Mouse (Mus musculus) neural tube, embryonic 11.5 days (tissue): Measurements from ENCODE around the gene Nmt1. TPM values are rescaled to one million over a fixed set of nuclear protein-coding genes. Genes with fewer than 3 reads are reported as not detected.

Source experiments
- ATAC-seq: fragments of 200-750 bp; cut with Nextera tagmentation; 2 replicates; pipeline ENCODE4 v1.8.0; 2017; ENCODE audit warnings: moderate number of reproducible peaks, mild to moderate bottlenecking, moderate TSS enrichment, moderate library complexity; ENCODE audit not compliant: insufficient read depth, low FRiP score, low TSS enrichment
- DNase-seq: peaks from one replicate; pipeline ENCODE4 v3.0.0-alpha.2; 2015; ENCODE audit warnings: low spot score
- H3K27ac ChIP-seq: fragments of 300-500 bp; sonication (generic); 2 replicates; pipeline ENCODE4 v1.5.1; 2014; ENCODE audit warnings: low read depth, mild to moderate bottlenecking, low read length
- H3K27me3 ChIP-seq: fragments of 300-500 bp; sonication (generic); 2 replicates; pipeline ENCODE4 v1.6.1; 2014; ENCODE audit warnings: mild to moderate bottlenecking, low read length, mixed read lengths; ENCODE audit not compliant: control insufficient read depth, insufficient read depth
- H3K36me3 ChIP-seq: fragments of 300-500 bp; sonication (generic); 2 replicates; pipeline ENCODE4 v1.6.1; 2014; ENCODE audit warnings: mild to moderate bottlenecking, low read length, moderate library complexity, mixed read lengths; ENCODE audit not compliant: control insufficient read depth, insufficient read depth
- H3K4me1 ChIP-seq: fragments of 300-500 bp; sonication (generic); 2 replicates; pipeline ENCODE4 v1.6.1; 2014; ENCODE audit warnings: low read length, mixed read lengths; ENCODE audit not compliant: control insufficient read depth, insufficient read depth
- H3K4me2 ChIP-seq: fragments of 300-500 bp; sonication (generic); 2 replicates; pipeline ENCODE4 v1.6.1; 2014; ENCODE audit warnings: low read depth, mild to moderate bottlenecking, moderate library complexity
- H3K4me3 ChIP-seq: fragments of 300-500 bp; sonication (generic); 2 replicates; pipeline ENCODE4 v1.5.1; 2014; ENCODE audit warnings: low read depth, low read length
- H3K9ac ChIP-seq: fragments of 300-500 bp; sonication (generic); 2 replicates; pipeline ENCODE4 v1.6.1; 2014; ENCODE audit warnings: mild to moderate bottlenecking, low read length
- H3K9me3 ChIP-seq: fragments of 300-500 bp; sonication (generic); 2 replicates; pipeline ENCODE4 v1.6.1; 2016; ENCODE audit warnings: low read length; ENCODE audit not compliant: control insufficient read depth
- WGBS: fragments of 180-500 bp; shearing (Covaris S2); extraction: QIAGEN DNeasy Blood & Tissue Kit; methylation state at CpG from one replicate; pipeline ENCODE4 v1.1.7; 2014; 5-methylcytosine and 5-hydroxymethylcytosine counted together
- polyA plus RNA-seq: library from polyadenylated mRNA; unstranded; fragments of >200 nt; fragmentation: Nextera tagmentation; extraction: Ambion mirVana; gene quantifications from 2 replicates; pipeline ENCODE4 v1.2.1, GENCODE M21; 2014

Gene Nmt1
- polyA plus RNA-seq, 1 experiment from 2014 or later, result 51.5 TPM

DNA sequence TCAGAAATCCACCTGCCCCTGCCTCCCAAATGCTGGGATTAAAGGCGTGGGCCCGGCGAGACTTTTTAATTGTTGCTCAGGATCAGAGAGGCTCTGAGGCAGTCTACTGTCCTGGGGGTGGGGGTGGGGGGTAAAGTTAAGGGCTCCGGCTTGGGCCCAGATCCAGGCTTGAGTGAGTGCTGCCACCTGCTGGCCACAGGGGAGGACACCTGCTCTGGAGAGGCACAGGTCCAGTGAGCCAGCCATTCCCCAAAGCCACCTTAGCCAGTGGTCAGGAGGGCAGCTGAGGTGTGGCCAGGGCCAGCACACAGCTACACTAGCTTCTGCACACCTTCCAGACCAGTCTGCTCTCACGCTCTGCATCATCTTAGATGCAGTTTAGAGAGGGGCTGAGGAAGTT is 35.0 kb upstream of the Nmt1 start:
- no peak overlapping the region for H3K27ac ChIP-seq
- peak; percentile 48; the same call in 1 of the 2 replicates for ATAC-seq
- H3K9me3 ChIP-seq, result no peaks in the 10 kb centered on the region
- H3K27me3 ChIP-seq, result peaks cover 35% of the 10 kb centered on the region
- H3K36me3 ChIP-seq, result peaks cover 22% of the 10 kb centered on the region
- WGBS, result 13% methylated on average over 5 of the region's 5 CpGs
- H3K9ac ChIP-seq, result no peak overlapping the region
- peak; percentile 82 for DNase-seq
- H3K4me1 ChIP-seq, result peaks cover 11% of the 10 kb centered on the region
- H3K4me3 ChIP-seq, result no peak overlapping the region
- no peak overlapping the region for H3K4me2 ChIP-seq

DNA sequence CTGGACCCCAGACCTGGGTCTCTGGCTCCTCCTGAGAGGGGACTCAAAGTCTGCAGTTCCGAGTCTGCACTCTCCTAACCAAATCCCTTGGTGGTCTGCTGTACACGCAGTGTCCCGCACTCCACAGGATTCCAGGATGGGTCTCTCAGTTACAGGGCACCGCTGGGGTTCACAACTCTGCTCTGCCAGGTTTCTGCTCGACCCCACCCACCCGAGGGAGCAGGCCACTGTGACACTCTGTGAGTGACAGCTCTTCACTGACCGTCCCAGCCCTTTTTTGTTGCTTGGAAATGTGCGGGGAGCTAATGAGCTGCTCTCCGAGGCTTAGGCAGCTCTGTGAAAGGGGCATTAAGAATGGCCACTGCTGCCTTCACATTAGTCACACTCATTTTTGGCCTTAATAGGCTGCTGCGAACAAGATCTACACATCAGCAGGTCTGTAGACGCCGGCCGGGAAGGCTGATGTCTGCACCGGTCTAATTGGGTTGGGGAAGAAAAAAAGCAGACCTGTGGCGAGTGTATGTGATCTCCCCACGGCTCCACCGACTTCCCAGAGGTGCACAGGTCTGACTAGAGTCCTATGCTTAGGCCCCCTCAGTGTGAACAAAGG is 34.5 kb upstream of the Nmt1 start:
- H3K27me3 ChIP-seq, result peaks cover 34% of the 10 kb centered on the region
- H3K4me2 ChIP-seq, result no peak overlapping the region
- peak overlapping the region; percentile 4; the same call in 1 of the 2 replicates for H3K9ac ChIP-seq
- DNase-seq (peak; percentile 36), ATAC-seq (peak; percentile 31; the same call in 1 of the 2 replicates)
- WGBS, result 45% methylated on average over 17 of the region's 17 CpGs
- H3K36me3 ChIP-seq, result peaks cover 25% of the 10 kb centered on the region
- peaks cover 11% of the 10 kb centered on the region for H3K4me1 ChIP-seq
- H3K9me3 ChIP-seq, result no peaks in the 10 kb centered on the region
- H3K27ac ChIP-seq, result no peak overlapping the region
- no peak overlapping the region for H3K4me3 ChIP-seq

DNA sequence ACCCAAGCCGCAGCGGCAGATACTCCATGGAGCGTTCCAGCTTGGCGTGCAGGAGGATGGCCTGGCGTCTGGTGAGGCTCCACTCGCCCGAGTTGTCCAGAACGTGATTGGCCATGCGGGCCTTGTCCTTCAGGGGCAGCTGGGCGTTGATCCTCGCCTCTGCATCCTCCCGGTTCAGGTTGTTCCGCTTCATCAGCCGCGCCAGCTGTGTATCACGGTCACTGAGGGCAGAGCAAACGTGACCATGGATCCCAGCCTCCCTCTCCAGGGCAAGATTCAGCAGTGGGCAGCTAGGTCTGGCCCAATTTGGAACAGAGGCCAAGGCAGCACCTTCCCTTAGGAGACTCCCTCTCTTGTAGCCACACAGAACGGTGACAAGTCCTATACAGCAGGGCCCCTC is 33.0 kb upstream of the Nmt1 start:
- Histone ChIP-seq H3K4me3 (no peak overlapping the region), H3K27me3 (peaks cover 21% of the 10 kb centered on the region), H3K9ac (no peak overlapping the region), H3K36me3 (peaks cover 31% of the 10 kb centered on the region), H3K4me1 (peaks cover 7% of the 10 kb centered on the region), H3K9me3 (no peaks in the 10 kb centered on the region), H3K4me2 (no peak overlapping the region), H3K27ac (no peak overlapping the region)
- WGBS, result 88% methylated on average over 18 of the region's 18 CpGs
- DNase-seq, result no peak
- no peak for ATAC-seq

DNA sequence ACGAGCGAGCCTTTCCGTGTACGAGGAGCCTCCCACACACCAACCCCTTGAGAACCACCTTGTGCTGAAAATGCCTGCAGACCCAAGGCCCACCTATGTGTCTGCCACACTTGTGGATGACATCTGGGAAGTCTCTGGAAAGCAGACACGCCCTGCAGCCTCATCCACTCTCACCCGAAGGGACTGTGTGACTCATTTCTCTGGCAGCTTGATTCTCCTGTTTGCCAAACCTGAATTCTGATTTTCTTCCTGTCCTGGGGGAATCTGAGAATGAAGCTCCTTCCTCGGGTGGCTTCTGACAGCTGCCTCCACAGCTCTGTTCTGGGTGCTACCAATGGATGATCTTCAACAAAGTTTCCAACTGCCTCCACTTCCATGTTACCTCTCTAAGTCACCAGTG is 31.6 kb upstream of the Nmt1 start:
- WGBS, result 94% methylated on average over 7 of the region's 7 CpGs
- H3K36me3 ChIP-seq, result peaks cover 34% of the 10 kb centered on the region
- H3K9ac ChIP-seq, result no peak overlapping the region
- H3K27me3 ChIP-seq, result peaks cover 10% of the 10 kb centered on the region
- no peak overlapping the region for H3K4me3 ChIP-seq
- H3K27ac ChIP-seq, result no peak overlapping the region
- H3K9me3 ChIP-seq, result no peaks in the 10 kb centered on the region
- DNase-seq (no peak), ATAC-seq (no peak)
- no peak overlapping the region for H3K4me2 ChIP-seq
- peaks cover 7% of the 10 kb centered on the region for H3K4me1 ChIP-seq

DNA sequence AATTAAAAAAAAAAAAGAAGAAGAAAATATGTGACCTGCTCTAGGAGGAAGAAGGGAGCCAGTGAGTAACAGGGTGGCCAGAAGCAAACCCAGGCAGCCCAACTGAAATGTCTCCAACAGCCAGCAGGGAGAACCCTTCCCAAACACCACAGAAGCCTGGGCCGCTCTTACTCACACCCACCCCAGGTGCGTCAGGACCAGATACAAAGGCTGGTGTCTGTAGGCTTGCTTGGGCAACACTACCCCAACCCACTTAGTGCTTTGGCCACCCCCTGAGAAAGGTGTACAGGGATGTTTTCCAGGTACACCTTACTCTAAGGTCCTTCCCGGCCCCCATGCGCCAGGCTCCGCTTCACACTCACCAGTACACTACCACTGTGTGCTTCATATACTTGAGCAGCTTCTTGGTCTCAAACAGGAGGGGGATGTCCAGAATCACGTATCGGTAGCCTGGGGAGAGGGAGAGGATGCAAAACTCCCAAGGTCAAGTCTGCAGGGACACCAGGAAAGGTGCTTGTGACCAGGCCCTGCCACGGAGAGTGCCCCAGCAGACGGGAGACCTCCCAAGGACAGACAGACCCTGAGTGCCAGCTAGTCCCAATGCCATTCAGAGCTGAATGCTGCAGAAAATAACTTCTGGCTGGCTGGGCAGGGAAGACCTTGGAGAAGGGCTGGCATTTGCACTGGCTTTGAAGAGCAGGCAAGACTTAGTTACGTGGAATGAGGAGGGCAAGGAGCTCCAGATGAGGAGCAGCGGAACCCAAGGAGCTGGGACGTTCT is 30.8 kb upstream of the Nmt1 start:
- no peak overlapping the region for H3K27ac ChIP-seq
- no peak for ATAC-seq
- H3K9ac ChIP-seq, result no peak overlapping the region
- H3K4me1 ChIP-seq, result no peaks in the 10 kb centered on the region; the same call in 1 of the 2 replicates
- WGBS, result 97% methylated on average over 12 of the region's 12 CpGs
- H3K4me3 ChIP-seq, result no peak overlapping the region
- no peak for DNase-seq
- H3K36me3 ChIP-seq, result peaks cover 34% of the 10 kb centered on the region
- H3K9me3 ChIP-seq, result no peaks in the 10 kb centered on the region
- H3K27me3 ChIP-seq, result 0 out of 2 replicates have a peak, but pooled peaks cover 4% of the 10 kb centered on the region
- no peak overlapping the region for H3K4me2 ChIP-seq

DNA sequence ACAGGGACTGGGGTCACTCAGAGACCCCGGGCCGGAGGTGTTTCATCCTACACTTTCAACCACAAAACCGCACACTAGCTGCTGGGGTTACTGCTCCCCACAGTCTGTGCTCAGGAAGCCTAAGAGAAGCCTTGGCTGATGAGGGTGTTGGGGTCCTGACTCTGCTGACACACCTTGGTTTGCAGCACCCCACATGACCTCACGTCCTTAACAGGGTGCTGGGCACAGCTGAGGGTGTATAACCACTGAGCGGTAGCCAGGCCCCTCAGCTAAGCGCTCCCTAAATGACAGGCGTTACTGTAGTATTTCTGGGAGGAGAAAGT is 29.8 kb upstream of the Nmt1 start:
- DNase-seq (no peak), ATAC-seq (no peak)
- no peaks in the 10 kb centered on the region; the same call in 1 of the 2 replicates for H3K4me1 ChIP-seq
- H3K4me2 ChIP-seq, result no peak overlapping the region
- H3K36me3 ChIP-seq, result peaks cover 34% of the 10 kb centered on the region
- no peak overlapping the region; the same call in 1 of the 2 replicates for H3K9ac ChIP-seq
- 96% methylated on average over 7 of the region's 7 CpGs for WGBS
- H3K27ac ChIP-seq, result no peak overlapping the region
- no peaks in the 10 kb centered on the region for H3K9me3 ChIP-seq
- H3K4me3 ChIP-seq, result no peak overlapping the region
- no peaks in the 10 kb centered on the region for H3K27me3 ChIP-seq

DNA sequence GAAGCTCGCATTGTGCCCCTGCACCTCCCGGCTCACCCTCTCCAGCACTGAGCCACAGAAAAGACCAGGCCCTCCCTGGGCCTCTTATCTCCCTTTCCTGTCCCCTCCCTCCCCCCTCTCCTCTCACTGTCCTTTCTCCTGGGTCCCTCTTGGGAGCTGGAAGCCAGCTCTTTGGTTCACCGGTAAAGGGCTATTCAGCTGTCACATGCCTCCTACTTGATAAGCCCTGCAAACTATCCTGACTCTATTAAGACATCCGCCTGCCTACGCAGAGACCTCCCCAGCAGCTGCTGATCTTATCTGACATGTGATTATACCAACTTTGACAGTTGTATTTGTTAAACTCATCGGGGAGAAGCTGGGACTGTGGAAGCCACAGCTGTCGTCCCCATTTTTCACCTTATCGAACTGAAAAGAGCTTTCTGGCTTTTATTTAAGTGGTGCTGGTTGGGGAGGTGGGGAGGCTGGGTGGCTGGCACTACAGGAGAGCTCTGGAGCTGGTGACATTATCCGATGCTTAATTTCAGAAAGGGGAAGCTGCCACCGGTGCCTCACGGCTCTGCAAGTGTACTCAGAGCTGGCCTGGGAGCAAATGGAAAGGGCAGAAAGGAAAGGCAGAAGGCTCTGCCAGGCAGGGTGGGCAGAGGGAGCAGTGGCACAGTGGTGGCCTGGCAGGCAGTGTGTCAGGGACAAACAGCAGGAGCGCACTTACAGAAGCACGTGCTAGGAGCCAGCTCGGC is 29.2 kb upstream of the Nmt1 start:
- no peak for ATAC-seq
- Histone ChIP-seq H3K9me3 (no peaks in the 10 kb centered on the region), H3K4me2 (no peak overlapping the region), H3K4me3 (no peak overlapping the region), H3K27me3 (no peaks in the 10 kb centered on the region), H3K36me3 (peaks cover 34% of the 10 kb centered on the region), H3K9ac (no peak overlapping the region; the same call in 1 of the 2 replicates), H3K4me1 (no peaks in the 10 kb centered on the region; the same call in 1 of the 2 replicates), H3K27ac (no peak overlapping the region)
- no peak for DNase-seq
- 85% methylated on average over 14 of the region's 14 CpGs for WGBS

DNA sequence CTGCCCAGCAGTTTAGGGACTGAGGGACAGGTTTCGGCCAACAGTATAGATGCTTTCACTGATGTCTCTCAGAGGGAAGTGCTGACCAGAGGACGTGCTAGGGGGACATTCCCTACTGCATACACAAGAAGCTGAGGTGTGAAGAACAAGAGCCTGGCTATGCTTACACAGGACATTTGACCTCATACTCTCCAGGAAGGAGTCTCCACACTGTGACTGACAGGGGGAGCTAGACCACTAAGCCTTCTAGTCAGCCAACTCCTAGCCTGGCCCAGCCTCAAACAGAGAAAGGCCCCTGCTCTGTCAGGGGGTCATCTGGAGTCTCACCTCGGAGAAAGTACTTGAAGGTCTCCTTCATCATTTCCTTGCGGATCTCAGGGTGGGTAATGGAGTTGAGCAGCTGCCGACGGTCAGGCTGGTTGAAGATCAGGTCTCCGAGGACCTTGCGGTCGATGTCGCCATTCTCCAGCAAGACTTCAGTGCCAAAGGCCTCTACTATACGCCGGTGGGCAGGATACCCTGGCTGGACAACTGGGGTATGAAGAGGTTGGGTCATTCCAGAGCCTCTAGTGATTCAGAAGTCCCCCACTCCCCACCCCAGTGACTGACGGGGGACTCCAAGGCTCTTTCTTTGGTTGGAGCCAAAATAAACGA is 28.5 kb upstream of the Nmt1 start:
- Histone ChIP-seq H3K27ac (no peak overlapping the region), H3K9ac (no peak overlapping the region), H3K9me3 (no peaks in the 10 kb centered on the region), H3K36me3 (peaks cover 29% of the 10 kb centered on the region), H3K4me3 (no peak overlapping the region), H3K4me2 (no peak overlapping the region), H3K4me1 (no peaks in the 10 kb centered on the region), H3K27me3 (no peaks in the 10 kb centered on the region)
- DNase-seq, result no peak
- WGBS, result 89% methylated on average over 14 of the region's 14 CpGs
- no peak for ATAC-seq
